Mouse (Mus musculus) heart, embryonic 16.5 days (tissue): ENCODE data around the gene Clptm1l. TPM values are rescaled to one million over a fixed set of nuclear protein-coding genes. Genes with fewer than 3 reads are reported as not detected.
A peak's percentile ranks its signal among the peaks of the same experiment; 100 is the strongest.

Source experiments
- ATAC-seq: fragments of 200-750 bp; cut with Nextera tagmentation; replicated peaks from 2 replicates; pipeline ENCODE4 v1.8.0; 2017; ENCODE audit warnings: moderate number of reproducible peaks; ENCODE audit not compliant: insufficient read depth, low FRiP score; ENCODE audit errors: extremely low read depth
- H3K27ac ChIP-seq: fragments of 300-500 bp; sonication (generic); 2 replicates; pipeline ENCODE4 v1.5.1; 2014; ENCODE audit warnings: mild to moderate bottlenecking, low read length, control low read depth, moderate library complexity
- H3K27me3 ChIP-seq: fragments of 300-500 bp; sonication (generic); 2 replicates; pipeline ENCODE4 v1.6.1; 2014; ENCODE audit warnings: low read length, mixed read lengths; ENCODE audit not compliant: control insufficient read depth, insufficient read depth
- H3K36me3 ChIP-seq: fragments of 300-500 bp; sonication (generic); 2 replicates; pipeline ENCODE4 v1.6.1; 2014; ENCODE audit not compliant: control insufficient read depth, insufficient read depth
- H3K4me1 ChIP-seq: fragments of 300-500 bp; sonication (generic); 2 replicates; pipeline ENCODE4 v1.6.1; 2014; ENCODE audit warnings: low read length, mixed read lengths; ENCODE audit not compliant: control insufficient read depth, insufficient read depth
- H3K4me2 ChIP-seq: fragments of 300-500 bp; sonication (generic); 2 replicates; pipeline ENCODE4 v1.6.1; 2014; ENCODE audit warnings: low read depth, mild to moderate bottlenecking, control low read depth, low read length
- H3K4me3 ChIP-seq: fragments of 300-500 bp; sonication (generic); 2 replicates; pipeline ENCODE4 v1.5.1; 2014; ENCODE audit warnings: mild to moderate bottlenecking, control low read depth, low read length
- H3K9ac ChIP-seq: fragments of 300-500 bp; sonication (generic); 2 replicates; pipeline ENCODE4 v1.6.1; 2014; ENCODE audit warnings: low read length, control low read depth
- H3K9me3 ChIP-seq: fragments of 300-500 bp; sonication (generic); replicated peaks from 2 replicates; pipeline ENCODE4 v1.6.1; 2016; ENCODE audit warnings: low read length; ENCODE audit not compliant: control insufficient read depth
- WGBS: fragments of 180-500 bp; shearing (Covaris S2); extraction: QIAGEN DNeasy Blood & Tissue Kit; methylation state at CpG from one replicate; pipeline ENCODE4 v1.1.7; 2014; 5-methylcytosine and 5-hydroxymethylcytosine counted together
- polyA plus RNA-seq: library from polyadenylated mRNA; unstranded; fragments of >200 nt; fragmentation: Nextera tagmentation; extraction: Ambion mirVana; gene quantifications from 2 replicates; pipeline ENCODE4 v1.2.1, GENCODE M21; 2015

Clptm1l gene
- polyA plus RNA-seq, 1 experiment from 2014 or later, result 106 TPM

- Histone ChIP-seq H3K9ac (peak overlapping the region; percentile 96), H3K27me3 (no peaks in the 10 kb centered on the region), H3K4me3 (peak overlapping the region; percentile 72), H3K4me2 (peak overlapping the region; percentile 87), H3K4me1 (peaks cover 11% of the 10 kb centered on the region), H3K36me3 (peaks cover 30% of the 10 kb centered on the region), H3K27ac (no peak overlapping the region; the same call in none of the 2 replicates), H3K9me3 (no peaks in the 10 kb centered on the region)
- 2% methylated on average over 39 of the region's 39 CpGs for WGBS
- peak; percentile 59 for ATAC-seq
Measured at GRCm38 (mm10) chr13:73604156-73604957, 551 bp downstream of the Clptm1l start.

GRCm38 (mm10) chr13:73618406-73618805, 14.6 kb downstream of the Clptm1l start:
- 85% methylated on average over 5 of the region's 5 CpGs for WGBS
- no peaks in the 10 kb centered on the region for H3K9me3 ChIP-seq
- no peak overlapping the region for H3K27ac ChIP-seq
- no peak overlapping the region for H3K4me3 ChIP-seq
- no peak overlapping the region for H3K9ac ChIP-seq
- H3K36me3 ChIP-seq, result peaks cover 61% of the 10 kb centered on the region
- H3K4me1 ChIP-seq, result no peaks in the 10 kb centered on the region
- no peak for ATAC-seq
- no peaks in the 10 kb centered on the region for H3K27me3 ChIP-seq
- H3K4me2 ChIP-seq, result no peak overlapping the region

GRCm38 (mm10) chr13:73620637-73621036, 16.8 kb downstream of the Clptm1l start:
- Histone ChIP-seq H3K27me3 (no peaks in the 10 kb centered on the region), H3K36me3 (peaks cover 44% of the 10 kb centered on the region), H3K27ac (no peak overlapping the region), H3K4me1 (no peaks in the 10 kb centered on the region), H3K9me3 (no peaks in the 10 kb centered on the region), H3K4me2 (no peak overlapping the region), H3K9ac (no peak overlapping the region), H3K4me3 (no peak overlapping the region)
- WGBS, result 74% methylated on average over 6 of the region's 6 CpGs
- ATAC-seq, result no peak

- 47% methylated on average over 6 of the region's 6 CpGs for WGBS
- H3K4me1 ChIP-seq, result peaks cover 8% of the 10 kb centered on the region; the same call in 1 of the 2 replicates
- no peak overlapping the region for H3K27ac ChIP-seq
- H3K27me3 ChIP-seq, result no peaks in the 10 kb centered on the region
- H3K4me3 ChIP-seq, result peak overlapping the region; percentile 71
- no peak; the same call in 1 of the 2 replicates for ATAC-seq
- peaks cover 4% of the 10 kb centered on the region; the same call in 1 of the 2 replicates for H3K36me3 ChIP-seq
- H3K9ac ChIP-seq, result 0 out of 2 replicates have a peak overlapping the region, but pooled peaks have one; percentile 36
- H3K4me2 ChIP-seq, result peak overlapping the region; percentile 95
- no peaks in the 10 kb centered on the region for H3K9me3 ChIP-seq
Measured at GRCm38 (mm10) chr13:73626410-73626744, 22.6 kb downstream of the Clptm1l start.

GRCm38 (mm10) chr13:73626745-73627549, 23.1 kb downstream of the Clptm1l start, which contains the start of gene Tert:
Gene Tert (plus strand): TSS chr13:73626911.
- 10% methylated on average over 47 of the region's 47 CpGs for WGBS

GRCm38 (mm10) chr13:73628586-73629113, 24.8 kb downstream of the Clptm1l start:
- Histone ChIP-seq H3K27ac (no peak overlapping the region), H3K4me1 (peaks cover 8% of the 10 kb centered on the region; the same call in 1 of the 2 replicates), H3K9me3 (no peaks in the 10 kb centered on the region), H3K4me3 (no peak overlapping the region), H3K27me3 (no peaks in the 10 kb centered on the region), H3K9ac (no peak overlapping the region), H3K4me2 (no peak overlapping the region), H3K36me3 (no peaks in the 10 kb centered on the region)
- no peak for ATAC-seq
- WGBS, result 74% methylated on average over 11 of the region's 11 CpGs

More at GRCm38 (mm10) chr13:73626745-73627549, 23.1 kb downstream of the Clptm1l start, which contains the start of gene Tert:
- Histone ChIP-seq H3K27ac (no peak within 1 kb of the TSS), H3K27me3 (no peaks in the 10 kb centered on the region), H3K4me3 (peak within 1 kb of the TSS; percentile 71), H3K4me2 (peak within 1 kb of the TSS; percentile 95), H3K36me3 (0 out of 2 replicates have a peak, but pooled peaks cover under 1% of the 10 kb centered on the region), H3K9me3 (no peaks in the 10 kb centered on the region), H3K4me1 (peaks cover 8% of the 10 kb centered on the region; the same call in 1 of the 2 replicates), H3K9ac (peak within 1 kb of the TSS; percentile 81)
- peak; percentile 68 for ATAC-seq

- H3K4me2 ChIP-seq, result no peak overlapping the region
- peaks cover 6% of the 10 kb centered on the region; the same call in 1 of the 2 replicates for H3K4me1 ChIP-seq
- H3K27ac ChIP-seq, result no peak overlapping the region
- H3K36me3 ChIP-seq, result no peaks in the 10 kb centered on the region
- H3K4me3 ChIP-seq, result no peak overlapping the region
- H3K27me3 ChIP-seq, result no peaks in the 10 kb centered on the region
- 89% methylated on average over 3 of the region's 3 CpGs for WGBS
- no peaks in the 10 kb centered on the region for H3K9me3 ChIP-seq
- H3K9ac ChIP-seq, result no peak overlapping the region
- no peak for ATAC-seq
Measured at GRCm38 (mm10) chr13:73631837-73632236, 28.0 kb downstream of the Clptm1l start.

GRCm38 (mm10) chr13:73637826-73638225, 34.0 kb downstream of the Clptm1l start:
- Histone ChIP-seq H3K4me3 (no peak overlapping the region), H3K9ac (no peak overlapping the region), H3K27ac (no peak overlapping the region), H3K9me3 (no peaks in the 10 kb centered on the region), H3K27me3 (no peaks in the 10 kb centered on the region), H3K4me1 (no peaks in the 10 kb centered on the region), H3K4me2 (no peak overlapping the region), H3K36me3 (no peaks in the 10 kb centered on the region)
- WGBS, result 72% methylated on average over 5 of the region's 6 CpGs
- no peak for ATAC-seq
